Mouse (Mus musculus): ENCODE measurements around the gene Zfp597. TPM values are rescaled to one million over a fixed set of nuclear protein-coding genes. Genes with fewer than 3 reads are reported as not detected.
A peak's percentile ranks its signal among the peaks of the same experiment; 100 is the strongest.
"Not testable (repeated sequence)": the region's sequence is repeated elsewhere in the genome, so short reads cannot be mapped to it uniquely, and the experiment has no call there.

Zfp597 gene
- polyA plus RNA-seq, 1 experiment from 2014 or later: 8.1 TPM

DNA sequence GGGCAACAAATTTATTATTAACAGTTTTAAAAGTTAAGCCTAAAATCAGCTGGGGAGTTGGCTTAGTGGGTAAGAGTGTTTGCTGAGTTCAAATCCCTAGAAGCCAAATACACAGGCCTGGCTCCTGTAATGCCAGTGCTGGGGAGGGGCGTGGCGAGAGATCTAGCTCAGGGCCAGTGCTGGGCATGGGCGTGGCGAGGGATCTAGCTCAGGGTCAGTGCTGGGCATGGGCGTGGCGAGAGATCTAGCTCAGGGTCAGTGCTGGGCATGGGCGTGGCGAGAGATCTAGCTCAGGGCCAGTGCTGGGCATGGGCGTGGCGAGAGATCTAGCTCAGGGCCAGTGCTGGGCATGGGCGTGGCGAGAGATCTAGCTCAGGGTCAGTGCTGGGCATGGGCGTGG, 33.1 kb downstream of the Zfp597 start:
- not testable (repeated sequence) for H3K27ac ChIP-seq (replicated peaks; ENCODE audit: low read depth, low read length); ATAC-seq (ENCODE audit: low read depth); H3K9me3 ChIP-seq (ENCODE audit: control insufficient read depth, low read length); H3K4me3 ChIP-seq (ENCODE audit: low read depth, low read length); H3K4me1 ChIP-seq (ENCODE audit: control insufficient read depth, insufficient read depth, low read length); H3K9ac ChIP-seq (ENCODE audit: low read depth, low read length); DNase-seq (ENCODE audit: low spot score); H3K4me2 ChIP-seq (ENCODE audit: low read depth, low read length); H3K27me3 ChIP-seq (replicated peaks; ENCODE audit: control insufficient read depth, insufficient read depth, low read length)
- 0 out of 2 replicates have a peak, but pooled peaks cover 10% of the 10 kb centered on the region for H3K36me3 ChIP-seq (ENCODE audit: control insufficient read depth, insufficient read depth, low read length)
- WGBS: 85% methylated on average over 9 of the region's 13 CpGs

DNA sequence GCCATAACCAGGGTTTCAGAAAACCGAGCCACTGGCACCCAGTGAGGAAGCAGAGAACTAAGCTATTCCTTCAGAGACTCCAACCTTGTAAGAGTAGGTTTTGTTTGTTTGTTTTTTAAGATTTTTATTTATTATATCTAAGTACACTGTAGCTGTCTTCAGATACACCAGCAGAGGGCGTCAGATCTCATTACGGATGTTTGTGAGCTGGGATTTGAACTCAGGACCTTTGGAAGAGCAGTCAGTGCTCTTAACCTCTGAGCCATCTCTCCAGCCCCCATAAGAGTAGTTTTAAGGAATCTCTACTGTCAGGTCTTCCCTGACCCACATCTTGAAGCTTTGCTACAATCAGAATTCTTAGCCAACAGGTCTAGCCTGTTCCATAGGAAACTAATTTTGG, 35.9 kb downstream of the Zfp597 start:
- H3K27ac ChIP-seq (replicated peaks; ENCODE audit: low read depth, low read length): no peak overlapping the region
- peaks cover 5% of the 10 kb centered on the region for H3K4me1 ChIP-seq (ENCODE audit: control insufficient read depth, insufficient read depth, low read length)
- 77% methylated on average over 3 of the region's 3 CpGs for WGBS
- no peak for DNase-seq (ENCODE audit: low spot score)
- no peak overlapping the region for H3K9ac ChIP-seq (ENCODE audit: low read depth, low read length)
- no peak overlapping the region for H3K4me3 ChIP-seq (ENCODE audit: low read depth, low read length)
- ATAC-seq (ENCODE audit: low read depth): no peak
- no peaks in the 10 kb centered on the region for H3K36me3 ChIP-seq (ENCODE audit: control insufficient read depth, insufficient read depth, low read length)
- no peaks in the 10 kb centered on the region for H3K9me3 ChIP-seq (ENCODE audit: control insufficient read depth, low read length)
- no peaks in the 10 kb centered on the region for H3K27me3 ChIP-seq (replicated peaks; ENCODE audit: control insufficient read depth, insufficient read depth, low read length)
- H3K4me2 ChIP-seq (ENCODE audit: low read depth, low read length): no peak overlapping the region

DNA sequence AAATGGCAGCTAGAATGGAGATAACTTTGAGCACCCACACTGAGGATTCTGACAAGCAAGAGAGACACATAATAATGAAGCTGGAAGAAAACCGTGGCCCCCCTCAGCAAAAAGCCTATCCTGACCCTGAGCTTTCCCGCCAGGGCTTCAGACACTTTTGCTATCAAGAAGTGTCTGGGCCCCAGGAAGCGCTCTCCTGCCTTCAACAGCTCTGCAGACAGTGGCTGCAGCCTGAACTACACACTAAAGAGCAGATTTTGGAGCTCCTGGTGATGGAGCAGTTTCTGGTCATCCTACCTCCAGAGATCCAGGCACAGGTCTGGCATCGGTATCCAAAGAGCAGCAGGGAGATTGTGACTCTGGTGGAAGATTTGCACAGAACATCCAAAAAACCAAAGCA, 36.5 kb downstream of the Zfp597 start:
- no peak for DNase-seq (ENCODE audit: low spot score)
- ATAC-seq (ENCODE audit: low read depth): no peak
- Histone ChIP-seq H3K9ac (ENCODE audit: low read depth, low read length) (peak overlapping the region; percentile 72), H3K4me2 (ENCODE audit: low read depth, low read length) (peak overlapping the region; percentile 73), H3K4me1 (ENCODE audit: control insufficient read depth, insufficient read depth, low read length) (peaks cover 5% of the 10 kb centered on the region), H3K4me3 (ENCODE audit: low read depth, low read length) (peak overlapping the region; percentile 57), H3K9me3 (ENCODE audit: control insufficient read depth, low read length) (no peaks in the 10 kb centered on the region), H3K36me3 (ENCODE audit: control insufficient read depth, insufficient read depth, low read length) (no peaks in the 10 kb centered on the region), H3K27me3 (replicated peaks; ENCODE audit: control insufficient read depth, insufficient read depth, low read length) (no peaks in the 10 kb centered on the region), H3K27ac (replicated peaks; ENCODE audit: low read depth, low read length) (no peak overlapping the region; the same call in 1 of the 2 replicates)
- 67% methylated on average over 4 of the region's 4 CpGs for WGBS

DNA sequence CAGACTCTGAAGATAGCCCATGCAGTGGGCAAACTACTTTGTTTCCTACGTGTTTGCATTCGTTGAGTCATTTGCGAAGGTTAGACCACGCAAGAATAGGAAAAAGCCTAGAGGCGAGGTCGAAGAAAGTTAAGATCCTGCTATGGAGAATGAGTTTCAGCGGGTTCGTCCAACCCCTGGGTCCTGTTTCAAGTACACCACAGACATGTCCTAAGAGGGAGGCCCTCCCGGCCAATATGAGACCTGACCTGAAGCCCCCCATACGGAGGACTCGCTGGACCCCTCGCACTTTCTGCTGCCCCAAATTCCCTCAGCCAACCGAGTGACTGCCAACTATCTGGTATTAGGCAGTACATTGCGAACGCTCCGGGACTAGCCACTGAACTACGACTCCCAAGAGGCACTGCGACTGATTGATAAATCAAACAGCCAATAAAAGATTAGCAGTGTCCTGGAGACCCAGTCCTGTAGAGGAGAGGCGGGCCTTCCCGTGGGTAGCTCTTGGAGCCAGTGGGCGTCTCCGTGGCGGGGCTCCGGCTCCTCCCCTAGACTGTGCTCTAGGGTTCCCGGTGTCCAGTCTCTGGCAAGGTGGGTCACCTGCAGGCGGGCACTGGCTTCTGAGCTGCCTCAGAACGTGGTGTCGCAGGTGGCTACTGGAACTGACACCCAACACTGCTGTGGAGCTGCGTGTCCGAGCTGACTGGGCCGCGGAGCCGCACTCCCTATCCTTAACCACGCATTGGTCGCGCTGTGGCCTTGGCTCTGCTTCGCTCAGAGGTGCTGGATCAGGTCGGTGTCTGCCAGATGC, 37.4 kb downstream of the Zfp597 start, which contains the start of gene Zfp174:
TSS of gene Zfp174 (plus strand) at position 558 of the 808 bp plus-strand sequence.
- no peak within 1 kb of the TSS; the same call in 1 of the 2 replicates for H3K27ac ChIP-seq (replicated peaks; ENCODE audit: low read depth, low read length)
- H3K9ac ChIP-seq (ENCODE audit: low read depth, low read length): peak within 1 kb of the TSS; percentile 72
- peak; percentile 100 for ATAC-seq (ENCODE audit: low read depth)
- peak; percentile 99 for DNase-seq (ENCODE audit: low spot score)
- 5% methylated on average over 31 of the region's 38 CpGs for WGBS
- H3K4me2 ChIP-seq (ENCODE audit: low read depth, low read length): peak within 1 kb of the TSS; percentile 73
- no peaks in the 10 kb centered on the region for H3K27me3 ChIP-seq (replicated peaks; ENCODE audit: control insufficient read depth, insufficient read depth, low read length)
- peak within 1 kb of the TSS; percentile 57 for H3K4me3 ChIP-seq (ENCODE audit: low read depth, low read length)
- H3K36me3 ChIP-seq (ENCODE audit: control insufficient read depth, insufficient read depth, low read length): no peaks in the 10 kb centered on the region
- no peaks in the 10 kb centered on the region for H3K9me3 ChIP-seq (ENCODE audit: control insufficient read depth, low read length)
- peaks cover 5% of the 10 kb centered on the region for H3K4me1 ChIP-seq (ENCODE audit: control insufficient read depth, insufficient read depth, low read length)

DNA sequence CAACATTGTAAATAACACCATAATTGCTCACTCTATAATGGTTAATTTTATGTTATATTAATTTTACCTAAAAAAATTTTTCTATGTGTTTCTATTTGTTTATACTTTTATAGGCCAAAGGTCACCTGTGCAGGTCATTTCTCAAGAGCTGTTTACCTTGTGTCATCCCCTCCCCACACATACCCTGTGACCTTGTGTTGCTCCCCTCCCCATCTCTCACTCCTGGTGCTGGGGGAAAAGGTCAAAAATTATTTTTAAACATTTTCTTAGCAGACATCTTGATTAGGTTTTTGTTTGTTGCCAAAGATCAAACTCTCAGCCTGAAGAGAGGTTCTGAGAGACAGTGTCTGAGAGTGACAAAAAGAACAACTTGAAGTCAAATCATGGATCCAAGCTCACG, 40.6 kb downstream of the Zfp597 start:
- Histone ChIP-seq H3K4me1 (ENCODE audit: control insufficient read depth, insufficient read depth, low read length) (peaks cover 5% of the 10 kb centered on the region), H3K27me3 (replicated peaks; ENCODE audit: control insufficient read depth, insufficient read depth, low read length) (no peaks in the 10 kb centered on the region), H3K4me2 (ENCODE audit: low read depth, low read length) (no peak overlapping the region), H3K4me3 (ENCODE audit: low read depth, low read length) (no peak overlapping the region), H3K27ac (replicated peaks; ENCODE audit: low read depth, low read length) (no peak overlapping the region), H3K9ac (ENCODE audit: low read depth, low read length) (no peak overlapping the region), H3K9me3 (ENCODE audit: control insufficient read depth, low read length) (no peaks in the 10 kb centered on the region), H3K36me3 (ENCODE audit: control insufficient read depth, insufficient read depth, low read length) (no peaks in the 10 kb centered on the region)
- 50% methylated on average over 1 of the region's 1 CpGs for WGBS
- DNase-seq (ENCODE audit: low spot score) (no peak), ATAC-seq (ENCODE audit: low read depth) (no peak)

DNA sequence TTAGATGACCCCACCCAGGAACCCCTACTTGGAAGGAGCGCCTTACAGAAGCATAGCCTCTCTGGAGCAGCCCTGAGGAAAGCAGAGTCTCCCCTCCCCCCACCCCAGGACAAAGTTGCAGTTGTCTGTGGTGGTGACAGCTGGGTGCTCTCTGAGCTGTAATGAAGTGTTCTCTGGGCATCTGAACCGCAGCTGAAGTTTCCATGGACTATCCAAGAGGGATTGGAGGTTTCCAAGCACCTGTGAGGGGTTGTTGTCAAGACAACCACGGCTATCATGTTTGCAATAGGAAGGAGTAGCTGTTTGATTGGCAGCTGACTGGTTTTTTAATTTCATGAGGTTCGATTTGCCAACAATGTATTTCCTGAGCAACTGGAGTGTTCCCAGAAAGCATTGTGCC, 41.4 kb downstream of the Zfp597 start:
- Histone ChIP-seq H3K4me2 (ENCODE audit: low read depth, low read length) (no peak overlapping the region), H3K27ac (replicated peaks; ENCODE audit: low read depth, low read length) (no peak overlapping the region), H3K9me3 (ENCODE audit: control insufficient read depth, low read length) (no peaks in the 10 kb centered on the region), H3K4me1 (ENCODE audit: control insufficient read depth, insufficient read depth, low read length) (peaks cover 5% of the 10 kb centered on the region), H3K27me3 (replicated peaks; ENCODE audit: control insufficient read depth, insufficient read depth, low read length) (no peaks in the 10 kb centered on the region), H3K9ac (ENCODE audit: low read depth, low read length) (no peak overlapping the region), H3K36me3 (ENCODE audit: control insufficient read depth, insufficient read depth, low read length) (no peaks in the 10 kb centered on the region), H3K4me3 (ENCODE audit: low read depth, low read length) (no peak overlapping the region)
- ATAC-seq (ENCODE audit: low read depth) (no peak), DNase-seq (ENCODE audit: low spot score) (peak; percentile 64)
- 22% methylated on average over 4 of the region's 4 CpGs for WGBS

DNA sequence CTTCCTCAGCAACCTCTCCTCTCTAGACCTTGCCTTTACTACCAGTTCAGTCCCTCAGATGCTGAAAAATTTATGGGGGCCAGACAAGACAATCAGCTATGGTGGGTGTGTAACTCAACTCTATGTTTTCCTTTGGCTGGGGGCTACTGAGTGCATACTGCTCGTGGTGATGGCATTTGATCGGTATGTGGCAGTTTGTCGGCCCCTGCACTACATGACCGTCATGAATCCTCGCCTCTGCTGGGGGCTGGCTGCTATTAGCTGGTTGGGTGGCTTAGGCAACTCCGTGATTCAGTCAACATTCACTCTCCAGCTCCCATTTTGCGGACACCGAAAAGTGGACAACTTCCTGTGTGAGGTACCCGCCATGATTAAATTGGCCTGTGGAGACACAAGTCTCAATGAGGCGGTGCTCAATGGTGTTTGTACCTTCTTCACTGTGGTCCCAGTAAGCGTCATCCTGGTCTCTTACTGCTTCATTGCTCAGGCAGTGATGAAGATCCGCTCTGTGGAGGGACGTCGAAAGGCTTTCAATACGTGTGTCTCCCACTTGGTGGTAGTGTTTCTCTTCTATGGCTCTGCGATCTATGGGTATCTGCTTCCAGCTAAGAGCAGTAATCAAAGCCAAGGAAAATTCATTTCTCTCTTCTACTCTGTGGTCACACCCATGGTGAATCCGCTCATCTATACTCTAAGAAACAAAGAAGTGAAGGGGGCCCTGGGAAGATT, 45.0 kb downstream of the Zfp597 start:
- Histone ChIP-seq H3K27me3 (replicated peaks; ENCODE audit: control insufficient read depth, insufficient read depth, low read length) (no peaks in the 10 kb centered on the region), H3K4me3 (ENCODE audit: low read depth, low read length) (no peak overlapping the region), H3K9ac (ENCODE audit: low read depth, low read length) (no peak overlapping the region), H3K36me3 (ENCODE audit: control insufficient read depth, insufficient read depth, low read length) (no peaks in the 10 kb centered on the region), H3K4me2 (ENCODE audit: low read depth, low read length) (no peak overlapping the region), H3K4me1 (ENCODE audit: control insufficient read depth, insufficient read depth, low read length) (no peaks in the 10 kb centered on the region), H3K27ac (replicated peaks; ENCODE audit: low read depth, low read length) (no peak overlapping the region), H3K9me3 (ENCODE audit: control insufficient read depth, low read length) (no peaks in the 10 kb centered on the region)
- 59% methylated on average over 17 of the region's 17 CpGs for WGBS
- 0 out of 2 replicates have a peak, but pooled peaks have one; percentile 37 for ATAC-seq (ENCODE audit: low read depth)
- peak; percentile 45 for DNase-seq (ENCODE audit: low spot score)

DNA sequence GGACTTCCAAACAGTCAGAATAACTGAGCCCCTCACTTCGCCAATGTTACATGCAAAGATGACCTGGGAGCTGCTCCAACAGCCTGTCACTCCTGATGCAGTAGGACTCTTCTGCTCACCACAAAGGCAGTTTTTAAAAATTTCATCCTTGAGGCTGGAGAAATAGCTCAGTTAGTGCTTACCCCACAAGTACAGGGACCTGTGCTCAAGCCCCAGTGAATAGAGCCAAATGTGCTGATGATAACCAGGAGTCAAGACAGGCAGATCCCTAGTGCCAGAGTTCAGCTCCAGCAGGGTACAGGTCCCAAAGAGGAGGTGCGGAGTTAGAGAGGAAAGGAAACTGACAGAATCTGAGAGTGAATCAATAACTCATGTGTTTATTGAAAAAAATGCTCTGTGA, 48.9 kb downstream of the Zfp597 start:
- Histone ChIP-seq H3K9ac (ENCODE audit: low read depth, low read length) (no peak overlapping the region), H3K36me3 (ENCODE audit: control insufficient read depth, insufficient read depth, low read length) (no peaks in the 10 kb centered on the region), H3K4me2 (ENCODE audit: low read depth, low read length) (no peak overlapping the region), H3K4me1 (ENCODE audit: control insufficient read depth, insufficient read depth, low read length) (no peaks in the 10 kb centered on the region), H3K27me3 (replicated peaks; ENCODE audit: control insufficient read depth, insufficient read depth, low read length) (no peaks in the 10 kb centered on the region), H3K9me3 (ENCODE audit: control insufficient read depth, low read length) (no peaks in the 10 kb centered on the region), H3K4me3 (ENCODE audit: low read depth, low read length) (no peak overlapping the region), H3K27ac (replicated peaks; ENCODE audit: low read depth, low read length) (no peak overlapping the region)
- WGBS: 78% methylated on average over 2 of the region's 2 CpGs
- DNase-seq (ENCODE audit: low spot score) (no peak), ATAC-seq (ENCODE audit: low read depth) (no peak)

All from embryonic facial prominence, embryonic 14.5 days (tissue).